Mouse (Mus musculus): ENCODE results near the gene Golph3. TPM values are rescaled to one million over a fixed set of nuclear protein-coding genes. Genes with fewer than 3 reads are reported as not detected.

Golph3 gene
- polyA plus RNA-seq, 1 experiment from 2014 or later = 97.0 TPM

GRCm38 (mm10) chr15:12298231-12298737, 23.0 kb upstream of the Golph3 start:
- H3K27ac ChIP-seq = no peak overlapping the region
- 82% methylated on average over 7 of the region's 7 CpGs for WGBS
- no peak overlapping the region for H3K4me2 ChIP-seq
- no peak overlapping the region for H3K9ac ChIP-seq (replicated peaks)
- no peak for ATAC-seq (ENCODE audit: insufficient number of reproducible peaks, insufficient read depth, low FRiP score, low TSS enrichment, low read depth)
- no peaks in the 10 kb centered on the region for H3K9me3 ChIP-seq
- no peak overlapping the region for H3K4me3 ChIP-seq (replicated peaks)
- H3K27me3 ChIP-seq = no peaks in the 10 kb centered on the region
- H3K4me1 ChIP-seq (replicated peaks) = no peaks in the 10 kb centered on the region
- no peaks in the 10 kb centered on the region for H3K36me3 ChIP-seq

GRCm38 (mm10) chr15:12301771-12302170, 19.5 kb upstream of the Golph3 start:
- Histone ChIP-seq H3K27ac (no peak overlapping the region), H3K27me3 (no peaks in the 10 kb centered on the region), H3K4me2 (no peak overlapping the region), H3K36me3 (no peaks in the 10 kb centered on the region), H3K9ac (replicated peaks) (no peak overlapping the region), H3K9me3 (no peaks in the 10 kb centered on the region), H3K4me1 (replicated peaks) (no peaks in the 10 kb centered on the region), H3K4me3 (replicated peaks) (no peak overlapping the region)
- 83% methylated on average over 3 of the region's 6 CpGs for WGBS
- ATAC-seq (ENCODE audit: insufficient number of reproducible peaks, insufficient read depth, low FRiP score, low TSS enrichment, low read depth) = no peak

GRCm38 (mm10) chr15:12306188-12307071, 14.8 kb upstream of the Golph3 start:
- no peak overlapping the region for H3K4me2 ChIP-seq
- H3K36me3 ChIP-seq = no peaks in the 10 kb centered on the region
- H3K4me1 ChIP-seq (replicated peaks) = no peaks in the 10 kb centered on the region
- no peak overlapping the region for H3K4me3 ChIP-seq (replicated peaks)
- H3K27ac ChIP-seq = no peak overlapping the region
- ATAC-seq (ENCODE audit: insufficient number of reproducible peaks, insufficient read depth, low FRiP score, low TSS enrichment, low read depth) = no peak
- H3K27me3 ChIP-seq = no peaks in the 10 kb centered on the region
- no peaks in the 10 kb centered on the region for H3K9me3 ChIP-seq
- WGBS = 57% methylated on average over 8 of the region's 8 CpGs
- H3K9ac ChIP-seq (replicated peaks) = no peak overlapping the region

GRCm38 (mm10) chr15:12307114-12307513, 14.1 kb upstream of the Golph3 start:
- ATAC-seq (ENCODE audit: insufficient number of reproducible peaks, insufficient read depth, low FRiP score, low TSS enrichment, low read depth) = no peak
- no peaks in the 10 kb centered on the region for H3K9me3 ChIP-seq
- H3K36me3 ChIP-seq = no peaks in the 10 kb centered on the region
- no peak overlapping the region for H3K27ac ChIP-seq
- no peak overlapping the region for H3K4me3 ChIP-seq (replicated peaks)
- no peak overlapping the region for H3K4me2 ChIP-seq
- H3K9ac ChIP-seq (replicated peaks) = no peak overlapping the region
- 82% methylated on average over 4 of the region's 4 CpGs for WGBS
- H3K4me1 ChIP-seq (replicated peaks) = no peaks in the 10 kb centered on the region
- no peaks in the 10 kb centered on the region for H3K27me3 ChIP-seq

GRCm38 (mm10) chr15:12308539-12308938, 12.7 kb upstream of the Golph3 start:
- no peak overlapping the region for H3K4me2 ChIP-seq
- no peak overlapping the region for H3K9ac ChIP-seq (replicated peaks)
- no peak overlapping the region for H3K27ac ChIP-seq
- H3K4me3 ChIP-seq (replicated peaks) = no peak overlapping the region
- 83% methylated on average over 5 of the region's 5 CpGs for WGBS
- ATAC-seq (ENCODE audit: insufficient number of reproducible peaks, insufficient read depth, low FRiP score, low TSS enrichment, low read depth) = no peak
- H3K36me3 ChIP-seq = no peaks in the 10 kb centered on the region
- H3K27me3 ChIP-seq = no peaks in the 10 kb centered on the region
- no peaks in the 10 kb centered on the region for H3K9me3 ChIP-seq
- no peaks in the 10 kb centered on the region for H3K4me1 ChIP-seq (replicated peaks)

- no peak overlapping the region for H3K9ac ChIP-seq (replicated peaks)
- H3K9me3 ChIP-seq = no peaks in the 10 kb centered on the region
- ATAC-seq (ENCODE audit: insufficient number of reproducible peaks, insufficient read depth, low FRiP score, low TSS enrichment, low read depth) = no peak
- no peak overlapping the region for H3K27ac ChIP-seq
- 84% methylated on average over 4 of the region's 4 CpGs for WGBS
- H3K4me1 ChIP-seq (replicated peaks) = no peaks in the 10 kb centered on the region
- no peak overlapping the region for H3K4me2 ChIP-seq
- no peaks in the 10 kb centered on the region for H3K36me3 ChIP-seq
- H3K4me3 ChIP-seq (replicated peaks) = no peak overlapping the region
- no peaks in the 10 kb centered on the region for H3K27me3 ChIP-seq
Measured at GRCm38 (mm10) chr15:12310676-12311075, 10.6 kb upstream of the Golph3 start.

GRCm38 (mm10) chr15:12311465-12311864, 9.8 kb upstream of the Golph3 start:
- Histone ChIP-seq H3K27ac (no peak overlapping the region), H3K9ac (replicated peaks) (no peak overlapping the region), H3K4me3 (replicated peaks) (no peak overlapping the region), H3K27me3 (no peaks in the 10 kb centered on the region), H3K4me2 (no peak overlapping the region), H3K4me1 (replicated peaks) (no peaks in the 10 kb centered on the region), H3K9me3 (no peaks in the 10 kb centered on the region), H3K36me3 (no peaks in the 10 kb centered on the region)
- 89% methylated on average over 7 of the region's 7 CpGs for WGBS
- no peak for ATAC-seq (ENCODE audit: insufficient number of reproducible peaks, insufficient read depth, low FRiP score, low TSS enrichment, low read depth)

- no peak for ATAC-seq (ENCODE audit: insufficient number of reproducible peaks, insufficient read depth, low FRiP score, low TSS enrichment, low read depth)
- 9% methylated on average over 1 of the region's 1 CpGs for WGBS
- Histone ChIP-seq H3K27me3 (no peaks in the 10 kb centered on the region), H3K4me2 (no peak overlapping the region), H3K9ac (replicated peaks) (no peak overlapping the region), H3K36me3 (no peaks in the 10 kb centered on the region), H3K4me1 (replicated peaks) (no peaks in the 10 kb centered on the region), H3K27ac (no peak overlapping the region), H3K9me3 (no peaks in the 10 kb centered on the region), H3K4me3 (replicated peaks) (no peak overlapping the region)
Measured at GRCm38 (mm10) chr15:12313255-12313654, 8.0 kb upstream of the Golph3 start.

GRCm38 (mm10) chr15:12314584-12314983, 6.7 kb upstream of the Golph3 start:
- no peak for ATAC-seq (ENCODE audit: insufficient number of reproducible peaks, insufficient read depth, low FRiP score, low TSS enrichment, low read depth)
- H3K27me3 ChIP-seq = no peaks in the 10 kb centered on the region
- H3K36me3 ChIP-seq = no peaks in the 10 kb centered on the region
- no peak overlapping the region for H3K27ac ChIP-seq
- H3K4me3 ChIP-seq (replicated peaks) = no peak overlapping the region
- WGBS = 83% methylated on average over 5 of the region's 5 CpGs
- H3K9ac ChIP-seq (replicated peaks) = no peak overlapping the region
- no peaks in the 10 kb centered on the region for H3K4me1 ChIP-seq (replicated peaks)
- H3K9me3 ChIP-seq = no peaks in the 10 kb centered on the region
- H3K4me2 ChIP-seq = no peak overlapping the region

GRCm38 (mm10) chr15:12315996-12316395, 5.3 kb upstream of the Golph3 start:
- WGBS = 69% methylated on average over 2 of the region's 2 CpGs
- no peak overlapping the region for H3K27ac ChIP-seq
- H3K9me3 ChIP-seq = no peaks in the 10 kb centered on the region
- no peak for ATAC-seq (ENCODE audit: insufficient number of reproducible peaks, insufficient read depth, low FRiP score, low TSS enrichment, low read depth)
- no peaks in the 10 kb centered on the region for H3K4me1 ChIP-seq (replicated peaks)
- peaks cover 6% of the 10 kb centered on the region for H3K27me3 ChIP-seq
- H3K4me2 ChIP-seq = no peak overlapping the region
- H3K9ac ChIP-seq (replicated peaks) = no peak overlapping the region
- H3K4me3 ChIP-seq (replicated peaks) = no peak overlapping the region
- H3K36me3 ChIP-seq = no peaks in the 10 kb centered on the region

- Histone ChIP-seq H3K9me3 (no peaks in the 10 kb centered on the region), H3K27ac (no peak overlapping the region), H3K9ac (replicated peaks) (no peak overlapping the region), H3K27me3 (peaks cover 6% of the 10 kb centered on the region), H3K4me3 (replicated peaks) (no peak overlapping the region), H3K4me1 (replicated peaks) (no peaks in the 10 kb centered on the region), H3K36me3 (no peaks in the 10 kb centered on the region), H3K4me2 (no peak overlapping the region)
- no peak for ATAC-seq (ENCODE audit: insufficient number of reproducible peaks, insufficient read depth, low FRiP score, low TSS enrichment, low read depth)
- 80% methylated on average over 5 of the region's 5 CpGs for WGBS
Measured at GRCm38 (mm10) chr15:12317290-12317689, 4.0 kb upstream of the Golph3 start.

GRCm38 (mm10) chr15:12318451-12318850, 2.8 kb upstream of the Golph3 start:
- Histone ChIP-seq H3K9ac (replicated peaks) (no peak overlapping the region), H3K4me2 (no peak overlapping the region), H3K4me3 (replicated peaks) (no peak overlapping the region), H3K4me1 (replicated peaks) (peaks cover 6% of the 10 kb centered on the region; the same call in 1 of the 2 replicates), H3K36me3 (no peaks in the 10 kb centered on the region), H3K27ac (no peak overlapping the region), H3K27me3 (peaks cover 6% of the 10 kb centered on the region), H3K9me3 (no peaks in the 10 kb centered on the region)
- ATAC-seq (ENCODE audit: insufficient number of reproducible peaks, insufficient read depth, low FRiP score, low TSS enrichment, low read depth) = no peak
- 84% methylated on average over 8 of the region's 8 CpGs for WGBS
